Mouse (Mus musculus): ENCODE results near the gene Itpa. TPM values are rescaled to one million over a fixed set of nuclear protein-coding genes. Genes with fewer than 3 reads are reported as not detected.
A peak's percentile ranks its signal among the peaks of the same experiment; 100 is the strongest.

Gene Itpa
- total RNA-seq, 2 experiments from 2014 or later, result 48.3 to 48.7 TPM

GRCm38 (mm10) chr2:130724369-130724768 is 57.0 kb downstream of the Itpa start:
- intact Hi-C loops (cut with DNase I), result no loop called here
- DNase-seq, result peak; percentile 9

DNA sequence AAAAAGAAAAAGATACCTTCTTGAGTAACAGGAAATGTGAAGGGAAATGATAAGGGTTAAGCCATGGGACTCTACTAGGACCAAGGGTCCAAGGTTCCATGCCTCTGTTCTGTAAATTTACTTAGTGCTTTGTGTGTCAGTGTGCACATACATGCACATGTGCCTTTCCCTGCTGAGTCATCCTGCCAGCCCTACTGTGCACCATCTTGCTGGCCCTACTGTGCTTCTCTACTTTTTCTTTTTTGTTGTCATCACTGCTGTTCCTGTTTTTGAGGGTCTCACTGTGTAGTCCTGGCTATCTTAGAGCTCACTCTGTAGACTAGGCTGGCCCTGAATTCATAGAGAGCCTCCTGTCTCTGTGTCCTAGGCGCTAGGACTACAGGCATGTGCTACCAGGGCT is 60.3 kb downstream of the Itpa start:
- no peak for DNase-seq

DNA sequence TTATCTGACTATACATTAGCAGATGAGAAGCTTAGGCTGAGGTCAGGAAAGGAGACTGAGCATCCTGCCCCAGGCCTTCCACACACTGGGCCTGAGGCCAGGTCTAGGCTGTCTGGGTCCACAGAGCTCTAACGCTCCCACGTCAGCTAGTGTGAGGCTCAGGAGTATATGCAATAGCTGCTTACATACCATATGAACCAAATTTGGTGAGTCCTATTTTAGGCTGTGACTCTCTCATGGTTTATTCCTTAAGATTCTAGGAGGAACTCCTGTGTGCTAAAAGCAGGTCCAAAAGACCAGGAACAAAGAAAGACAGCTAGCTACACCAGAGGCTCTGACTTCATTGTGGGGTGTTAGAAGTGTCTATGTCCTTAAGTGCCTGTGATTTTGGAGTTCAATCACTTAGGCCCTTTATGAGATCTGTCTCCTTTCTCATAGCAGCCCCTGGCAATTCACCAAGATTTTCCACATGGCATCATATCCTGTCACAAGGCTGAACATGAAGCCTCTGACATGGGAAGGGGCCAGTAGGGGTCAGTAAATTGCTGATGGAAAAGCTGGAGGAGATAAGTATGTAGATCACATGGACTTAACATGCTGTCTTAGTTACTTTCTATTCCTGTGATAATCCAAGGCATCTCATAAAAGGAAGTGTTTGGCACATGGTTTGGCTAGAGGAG is 61.6 kb downstream of the Itpa start:
- intact Hi-C loops (cut with DNase I), result no loop called here

More for the DNA sequence above, 60.3 kb downstream of the Itpa start:
- intact Hi-C loops (cut with DNase I), result no loop called here

DNA sequence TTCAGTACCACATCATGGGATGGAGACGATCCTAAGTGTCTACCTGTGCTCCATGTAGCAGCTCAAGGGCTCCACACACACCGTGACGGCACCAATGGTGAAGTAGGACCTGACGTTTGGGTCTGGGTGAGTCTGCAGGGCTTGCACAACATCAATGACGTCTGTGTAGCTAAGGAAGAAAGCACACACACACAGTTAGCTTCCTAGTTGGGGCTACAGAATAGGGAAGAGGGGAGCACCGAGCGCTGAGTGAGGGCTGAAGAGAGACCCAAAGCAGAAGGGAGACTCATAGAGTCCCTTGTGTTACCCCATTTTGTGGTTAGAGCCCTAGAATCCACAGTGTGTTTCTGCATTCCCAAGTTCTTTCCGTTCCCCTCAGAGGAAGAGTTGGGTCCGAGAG is 63.3 kb downstream of the Itpa start:
- DNase-seq, result no peak

More for the DNA sequence above, 61.6 kb downstream of the Itpa start:
- no peak for DNase-seq

More for the DNA sequence above, 63.3 kb downstream of the Itpa start:
- intact Hi-C loops (cut with DNase I), result no loop called here

Other genes with a start within 250 kb of the Itpa start
- 100 to 1,000 TPM in 1 of 2 experiments, 10 to 100 TPM in 1; 96.4 to 113 TPM for gene Vps16, start 243.3 kb upstream of the Itpa start, total RNA-seq (2021)
- 10 to 100 TPM; 31.7 to 33.2 TPM for gene Pced1a, start 242.9 kb upstream of the Itpa start, total RNA-seq (2021)
- 100 to 1,000 TPM; 243 to 247 TPM for gene Ptpra, start 217.3 kb upstream of the Itpa start, total RNA-seq (2021)
- 10 to 100 TPM; 56.6 to 60.0 TPM for gene Mrps26, start 103.9 kb upstream of the Itpa start, total RNA-seq (2021)
- gene Oxt, start 91.4 kb upstream of the Itpa start, total RNA-seq (2021), result 1 to 10 TPM in 1 of 2 experiments, under 1 TPM in 1; 0.88 to 1.0 TPM
- gene Avp, start 85.1 kb upstream of the Itpa start, total RNA-seq (2021), result 10 to 100 TPM in 1 of 2 experiments, 1 to 10 TPM in 1; 2.1 to 21.1 TPM
- 1 to 10 TPM; 7.8 to 9.7 TPM for gene Fastkd5, start 37.6 kb upstream of the Itpa start, total RNA-seq (2021)
- gene Ubox5, start 37.6 kb upstream of the Itpa start, total RNA-seq (2021), result 1 to 10 TPM; 8.8 to 9.1 TPM
- 10 to 100 TPM; 29.0 to 34.9 TPM for gene Lzts3, start 24.8 kb upstream of the Itpa start, total RNA-seq (2021)
- 10 to 100 TPM; 56.3 to 68.9 TPM for gene Ddrgk1, start 3.0 kb upstream of the Itpa start, total RNA-seq (2021)
- gene Slc4a11, start 29.9 kb downstream of the Itpa start, total RNA-seq (2021), result under 1 TPM; 0.34 to 0.83 TPM
- gene 4930402H24Rik, start 238.8 kb downstream of the Itpa start, total RNA-seq (2021), result 100 to 1,000 TPM; 105 to 113 TPM
- gene Atrn, start 238.9 kb downstream of the Itpa start, total RNA-seq (2021), result 10 to 100 TPM; 87.6 to 89.5 TPM